Mouse (Mus musculus) midbrain, embryonic 10.5 days (tissue): ENCODE results near the gene Odf3. TPM values are rescaled to one million over a fixed set of nuclear protein-coding genes. Genes with fewer than 3 reads are reported as not detected.

Experiments
- polyA plus RNA-seq: library from polyadenylated mRNA; unstranded; fragments of >200 nt; fragmentation: Nextera tagmentation; extraction: Ambion mirVana; gene quantifications from 2 replicates; pipeline ENCODE4 v1.2.1, GENCODE M21; 2016

Odf3 gene
- polyA plus RNA-seq, 1 experiment from 2014 or later: not detected

Other genes with a start within 250 kb of the Odf3 start
- 0.04 and 0.09 TPM in 2 replicates for gene Olfr46, start 246.5 kb upstream of the Odf3 start, polyA plus RNA-seq
- not detected in 2 replicates for gene Olfr61, start 218.8 kb upstream of the Odf3 start, polyA plus RNA-seq
- gene Olfr53, start 201.4 kb upstream of the Odf3 start, polyA plus RNA-seq: not detected in 2 replicates
- gene Olfr539, start 187.9 kb upstream of the Odf3 start, polyA plus RNA-seq: not detected in 2 replicates
- not detected in 2 replicates for gene Olfr45, start 165.9 kb upstream of the Odf3 start, polyA plus RNA-seq
- gene Olfr541, start 150.5 kb upstream of the Odf3 start, polyA plus RNA-seq: not detected in 2 replicates
- gene Cyp2e1, start 84.1 kb upstream of the Odf3 start, polyA plus RNA-seq: not detected in 2 replicates
- gene Syce1, start 60.0 kb upstream of the Odf3 start, polyA plus RNA-seq: 0.12 TPM in 1 of 2 replicates, not detected in the other
- 3.0 and 5.6 TPM in 2 replicates for gene Zfp941, start 25.6 kb upstream of the Odf3 start, polyA plus RNA-seq
- 0.39 and 0.55 TPM in 2 replicates for gene Urah, start 12.8 kb upstream of the Odf3 start, polyA plus RNA-seq
- not detected in 2 replicates for gene Scgb1c1, start 2.3 kb upstream of the Odf3 start, polyA plus RNA-seq
- not detected in 2 replicates for gene Gm45785, start 8.5 kb downstream of the Odf3 start, polyA plus RNA-seq
- gene Ric8a, start 9.2 kb downstream of the Odf3 start, polyA plus RNA-seq: 54.3 and 71.1 TPM in 2 replicates
- gene Bet1l, start 9.8 kb downstream of the Odf3 start, polyA plus RNA-seq: 20.1 and 25.9 TPM in 2 replicates
- gene Psmd13, start 34.2 kb downstream of the Odf3 start, polyA plus RNA-seq: 343 and 348 TPM in 2 replicates
- gene Sirt3, start 34.5 kb downstream of the Odf3 start, polyA plus RNA-seq: 29.2 and 31.8 TPM in 2 replicates
- gene Cox8b, start 52.6 kb downstream of the Odf3 start, polyA plus RNA-seq: not detected in 2 replicates
- 0.05 and 0.07 TPM in 2 replicates for gene Nlrp6, start 73.1 kb downstream of the Odf3 start, polyA plus RNA-seq
- 15.4 and 17.1 TPM in 2 replicates for gene Pgghg, start 93.6 kb downstream of the Odf3 start, polyA plus RNA-seq
- 1.2 and 1.3 TPM in 2 replicates for gene Ifitm5, start 102.5 kb downstream of the Odf3 start, polyA plus RNA-seq
- 0.42 TPM in 1 of 2 replicates, not detected in the other for gene Gm45717, start 108.1 kb downstream of the Odf3 start, polyA plus RNA-seq
- gene Ifitm2, start 108.2 kb downstream of the Odf3 start, polyA plus RNA-seq: 305 and 352 TPM in 2 replicates
- 6.3 and 8.4 TPM in 2 replicates for gene Ifitm1, start 119.4 kb downstream of the Odf3 start, polyA plus RNA-seq
- gene Ifitm3, start 163.0 kb downstream of the Odf3 start, polyA plus RNA-seq: 13.7 and 16.8 TPM in 2 replicates
- gene Ifitm6, start 170.1 kb downstream of the Odf3 start, polyA plus RNA-seq: 0.21 TPM in 1 of 2 replicates, not detected in the other
- gene Gm17387, start 181.3 kb downstream of the Odf3 start, polyA plus RNA-seq: not detected in 2 replicates
- 26.8 and 29.4 TPM in 2 replicates for gene B4galnt4, start 213.3 kb downstream of the Odf3 start, polyA plus RNA-seq
- gene Pkp3, start 230.4 kb downstream of the Odf3 start, polyA plus RNA-seq: 1.8 and 2.0 TPM in 2 replicates